Mouse (Mus musculus) right cerebral cortex, postnatal 4 days (tissue): ENCODE results near the gene Cbln4.

Experiments used
- DNase-seq: peaks from one replicate; pipeline ENCODE4 v3.0.0-alpha.2; 2022

Cbln4 gene

DNA sequence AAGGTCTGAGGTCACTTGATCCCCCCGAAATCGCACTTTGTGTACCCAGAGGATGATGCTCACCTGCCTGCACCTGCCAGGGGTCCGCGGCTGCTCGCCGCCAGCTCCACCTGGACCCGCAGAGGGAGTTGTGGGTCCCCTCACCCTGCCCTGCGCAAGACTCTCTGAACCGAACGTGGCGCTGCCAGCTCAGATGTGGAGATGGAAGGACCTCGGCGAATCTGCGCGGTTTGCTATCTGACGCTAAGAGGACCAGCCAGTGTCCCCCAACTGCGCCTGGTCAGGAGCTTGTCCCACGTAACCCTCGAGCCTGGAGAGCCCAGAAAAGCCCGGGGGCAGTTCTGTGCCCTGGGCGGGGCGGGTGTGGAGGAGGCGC lies at the start of gene Cbln4:
TSS of gene Cbln4 (minus strand) at position 232 of the 376 bp plus-strand sequence.
- DNase-seq, result peak; percentile 18

DNA sequence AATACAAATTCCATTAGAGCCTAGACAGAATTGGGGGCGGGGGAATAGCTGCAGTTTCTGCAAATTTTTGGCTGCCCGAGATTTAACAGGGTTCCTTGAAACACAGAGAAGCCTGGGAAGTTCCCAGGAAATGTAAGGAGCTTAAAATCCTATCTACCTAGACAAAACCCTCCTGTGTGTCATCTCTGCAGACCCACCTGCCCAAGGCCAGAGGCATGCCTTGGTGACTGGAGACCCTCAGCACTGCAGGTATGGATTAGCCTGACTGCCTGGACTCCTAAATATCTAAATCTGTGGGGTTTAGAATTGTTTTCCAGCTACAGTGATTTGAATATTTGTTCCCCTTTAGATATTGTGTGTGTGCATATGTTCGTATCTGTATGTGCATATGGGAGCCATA lies 35.3 kb upstream of the Cbln4 start:
- no peak for DNase-seq

DNA sequence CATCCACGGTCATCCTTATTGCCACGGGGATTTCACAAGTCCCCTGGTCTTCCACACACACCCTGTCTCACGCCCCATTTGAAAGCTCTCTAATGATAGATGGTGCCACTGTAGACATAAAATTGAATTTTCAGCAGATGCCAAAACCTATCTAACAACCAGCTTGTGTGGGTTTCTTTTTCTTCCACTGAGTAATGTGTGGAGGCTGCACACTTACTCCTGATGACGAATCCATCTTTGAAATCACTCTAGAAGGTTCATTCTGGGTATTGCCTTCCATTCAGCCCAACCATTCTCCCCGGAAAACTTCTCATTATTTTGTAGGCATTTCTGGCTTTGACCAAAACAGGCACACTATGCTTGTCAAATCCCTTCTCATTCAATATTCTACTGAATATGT lies 33.0 kb upstream of the Cbln4 start:
- no peak for DNase-seq

DNA sequence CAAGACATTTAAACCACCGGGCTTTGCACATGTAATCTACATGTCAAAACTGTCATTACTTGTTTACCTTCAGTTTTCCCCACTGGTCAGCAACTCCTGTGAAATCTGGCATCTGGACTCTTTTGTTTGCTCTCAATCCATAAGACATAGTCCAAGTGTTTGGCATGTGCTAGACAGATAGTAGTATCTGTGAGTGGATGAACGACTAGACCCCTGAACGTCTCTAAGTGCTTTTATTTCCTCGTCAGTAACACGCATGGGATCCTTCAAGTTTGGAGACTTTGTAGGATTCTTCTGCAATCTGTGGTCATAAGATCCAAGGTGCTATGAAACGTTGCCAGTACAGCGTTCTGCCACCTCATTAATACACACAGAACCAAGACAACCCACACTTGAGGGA lies 19.6 kb upstream of the Cbln4 start:
- no peak for DNase-seq

DNA sequence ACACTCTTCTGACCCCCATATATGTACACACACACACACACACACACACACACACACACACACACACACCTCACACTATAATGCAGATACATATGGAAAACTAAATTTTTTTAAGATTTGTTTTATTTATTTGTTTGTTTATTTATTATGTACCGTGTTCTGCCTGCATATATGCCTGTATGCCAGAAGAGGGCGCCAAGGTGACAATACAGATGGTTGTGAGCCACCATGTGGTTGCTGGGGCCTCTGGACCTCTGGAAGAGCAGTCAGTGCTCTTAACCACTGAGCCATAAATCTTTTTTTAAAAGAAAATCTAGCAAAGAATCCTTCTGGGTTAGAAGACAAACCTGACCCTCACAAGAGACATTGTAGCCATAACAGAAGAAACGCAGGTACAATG lies 16.5 kb upstream of the Cbln4 start:
- DNase-seq, result no peak

DNA sequence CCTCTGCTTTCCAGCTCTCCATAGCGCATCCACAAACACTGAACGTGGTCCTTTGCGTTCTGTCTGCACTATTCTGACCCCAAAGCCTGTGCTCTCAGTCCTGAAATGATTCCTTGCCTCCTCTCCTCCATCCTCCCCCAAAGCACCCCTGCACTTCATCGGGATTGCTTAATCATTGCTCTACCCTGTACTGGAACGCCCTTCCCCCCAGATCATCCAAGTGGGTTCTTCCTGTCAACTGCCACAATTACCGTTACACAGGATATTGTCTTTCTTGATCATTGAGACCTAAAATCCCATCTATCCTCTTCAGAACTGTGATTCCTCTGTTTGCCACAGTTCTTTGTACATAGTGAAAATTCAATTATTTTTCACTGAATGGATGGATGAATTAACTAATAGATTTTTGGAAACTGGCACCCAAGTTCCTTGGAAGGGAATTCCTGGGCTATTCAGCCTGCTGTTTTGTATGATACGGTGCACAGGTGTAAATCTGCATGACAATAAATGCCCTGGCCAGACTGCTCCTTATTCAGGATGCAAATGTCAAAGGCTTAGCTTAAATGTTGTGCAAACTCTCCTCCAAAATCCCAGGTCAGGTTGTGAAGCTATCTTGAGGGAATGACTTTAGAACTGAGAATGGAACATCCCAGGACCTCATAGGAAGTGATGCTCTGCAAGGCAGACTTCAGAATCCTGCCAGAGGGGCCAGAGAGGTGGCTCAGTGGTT lies 15.8 kb upstream of the Cbln4 start:
- DNase-seq, result no peak

DNA sequence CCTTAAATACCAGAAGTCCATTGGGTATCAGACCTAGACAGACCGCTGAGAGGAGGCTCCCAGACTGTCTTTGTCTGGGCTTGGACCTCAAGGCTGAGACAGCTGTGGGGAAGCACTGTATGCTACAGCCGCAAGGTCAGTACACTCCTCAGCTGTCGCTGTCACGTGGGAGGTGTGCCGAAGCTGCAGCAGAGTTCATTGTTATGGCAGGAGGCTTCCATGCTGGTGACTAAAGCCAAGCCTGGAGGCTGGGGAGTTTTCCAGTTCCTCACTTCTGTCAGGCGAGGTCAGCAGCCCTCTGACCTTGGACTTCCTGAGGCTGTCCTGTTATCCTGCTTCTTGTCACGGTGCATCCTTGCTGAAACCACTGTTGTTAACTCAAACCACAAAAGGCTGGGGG lies 2.7 kb upstream of the Cbln4 start:
- DNase-seq, result no peak

DNA sequence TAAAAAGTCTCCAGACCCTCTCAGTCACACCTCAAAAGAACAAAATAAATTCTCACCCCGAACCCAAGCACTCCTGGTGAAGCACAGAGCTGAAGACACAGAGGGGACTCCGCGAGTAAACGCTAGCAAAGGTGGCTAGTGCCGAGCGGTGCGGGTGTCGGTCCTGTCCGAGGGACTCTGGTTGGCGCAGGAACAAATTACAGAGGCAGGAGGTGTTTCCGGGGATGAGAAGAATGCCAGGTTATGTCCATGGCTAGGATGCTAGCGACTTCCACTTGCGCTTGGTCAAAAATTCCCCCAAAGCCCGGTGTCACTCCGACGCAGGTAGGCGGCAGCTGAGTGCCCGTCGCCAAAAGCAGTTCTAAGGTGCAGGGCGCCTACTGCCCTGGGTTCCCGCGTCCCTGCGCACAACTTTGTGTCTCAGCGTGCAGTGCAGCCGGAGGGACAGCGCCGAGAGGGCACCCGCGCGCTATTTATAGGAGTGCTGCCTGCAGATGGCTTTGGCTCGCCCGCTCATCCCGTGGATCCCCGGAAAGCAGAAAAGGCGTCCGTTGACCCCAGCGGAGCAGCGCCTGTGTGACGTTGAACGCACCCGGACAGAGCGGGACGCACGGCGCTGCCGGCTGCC lies 545 bp downstream of the Cbln4 start:
- DNase-seq, result peak; percentile 22

DNA sequence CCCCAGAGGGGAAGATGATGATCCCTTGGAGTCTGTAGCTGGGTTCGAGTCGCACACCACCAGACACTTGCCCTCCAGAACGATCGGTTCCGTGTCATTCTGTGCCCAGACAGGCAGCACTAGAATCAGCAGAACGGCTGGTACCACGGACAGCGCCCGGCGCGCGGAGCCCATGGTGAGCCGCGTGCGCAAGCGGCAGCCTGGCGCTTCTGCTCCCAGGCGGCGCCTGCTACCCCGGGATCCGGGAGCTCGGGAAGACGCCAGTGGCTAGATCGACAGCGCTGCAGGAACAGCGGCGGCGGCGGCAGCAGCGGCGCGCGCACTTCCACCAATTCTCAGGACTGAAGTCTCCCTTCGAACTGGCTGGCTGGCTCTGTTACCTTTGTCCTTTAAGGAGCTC lies 1.1 kb downstream of the Cbln4 start:
- DNase-seq, result peak; percentile 70

DNA sequence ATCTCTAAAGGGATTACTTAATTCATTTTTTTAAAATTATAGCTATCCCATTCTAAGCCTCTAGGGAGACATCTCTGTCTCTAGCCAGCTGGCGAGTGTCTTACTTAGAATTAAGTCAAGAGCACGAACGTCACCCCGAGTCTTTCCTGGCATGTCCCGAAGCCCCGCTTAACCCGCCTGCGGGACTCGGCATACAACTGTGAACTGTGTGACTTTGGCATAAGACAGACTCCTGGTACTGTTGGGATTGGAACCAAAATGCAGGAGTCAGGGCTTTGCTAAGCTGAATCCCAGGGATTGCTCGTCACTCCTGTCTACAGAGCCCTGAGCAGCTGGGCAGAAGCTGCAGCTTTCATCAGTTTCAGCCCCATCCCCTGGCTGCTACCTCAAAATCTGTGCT lies 2.4 kb downstream of the Cbln4 start:
- DNase-seq, result no peak

DNA sequence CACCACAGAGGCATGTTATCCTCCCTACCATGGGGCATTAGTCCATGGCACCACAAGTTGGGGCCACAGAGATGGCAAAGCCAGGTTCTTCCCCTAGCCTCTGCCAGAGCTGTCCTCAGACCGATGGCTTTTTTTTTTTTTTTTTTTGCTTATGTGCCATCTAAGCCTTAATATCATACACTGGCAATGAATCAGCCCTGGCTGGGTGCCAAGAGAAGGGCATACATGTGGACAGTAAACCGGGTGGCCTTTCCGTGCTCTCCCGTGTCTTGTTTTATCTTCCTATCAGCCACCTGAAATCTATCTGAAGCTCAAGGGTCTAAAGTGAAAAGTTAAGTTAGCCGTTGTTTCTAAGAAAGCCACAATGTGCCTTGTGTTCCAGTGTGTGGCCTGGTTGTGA lies 3.7 kb downstream of the Cbln4 start:
- no peak for DNase-seq

DNA sequence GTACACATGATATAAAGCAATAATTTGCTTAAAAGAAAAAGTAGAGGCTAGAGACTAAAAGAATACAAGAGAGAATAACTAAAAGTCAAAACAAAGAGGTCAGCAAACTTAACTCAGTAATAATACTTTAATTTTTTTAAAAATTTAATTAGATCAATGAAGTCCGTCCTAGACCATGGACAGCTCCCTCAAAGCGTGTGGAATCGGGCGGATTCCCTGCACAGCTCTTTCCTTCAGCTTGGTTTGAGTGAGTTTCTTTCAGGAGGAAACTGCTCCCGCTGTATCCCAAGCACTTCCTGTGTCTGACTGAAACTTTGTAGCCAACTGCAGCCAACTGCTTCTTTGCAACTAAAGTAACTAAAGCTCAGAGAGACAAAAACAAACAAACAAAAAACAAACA lies 9.0 kb downstream of the Cbln4 start:
- DNase-seq, result no peak

DNA sequence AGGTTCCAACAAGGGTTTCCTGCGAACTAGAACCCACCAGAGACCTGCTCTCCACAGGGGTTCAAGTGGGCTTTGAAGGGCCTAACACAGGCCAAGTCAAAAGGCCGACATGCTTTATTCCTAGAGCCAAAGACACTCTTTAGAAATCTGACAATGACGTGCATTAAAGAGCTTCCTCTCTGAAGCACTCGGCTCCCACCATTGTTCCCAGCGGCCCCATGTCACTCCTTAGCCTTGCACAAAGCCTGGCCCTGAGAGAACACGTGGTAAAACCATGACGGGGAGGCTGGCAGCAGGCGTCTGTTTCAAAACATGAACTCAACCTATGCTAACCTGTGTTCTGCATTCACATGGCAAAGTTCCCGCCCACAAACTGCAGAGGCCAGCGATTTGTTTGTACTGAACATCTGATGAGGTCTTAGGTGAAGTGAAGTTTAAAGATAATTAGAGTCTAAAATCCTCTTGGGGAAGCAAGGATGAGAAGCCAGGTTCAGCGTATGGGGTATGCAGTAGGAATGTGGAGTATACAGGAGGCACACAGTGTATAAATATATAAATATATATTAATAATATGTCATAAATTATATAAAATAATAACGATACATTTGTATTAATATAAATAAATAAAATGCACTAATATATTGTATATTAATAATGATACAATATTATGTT lies 17.7 kb downstream of the Cbln4 start:
- DNase-seq, result no peak

DNA sequence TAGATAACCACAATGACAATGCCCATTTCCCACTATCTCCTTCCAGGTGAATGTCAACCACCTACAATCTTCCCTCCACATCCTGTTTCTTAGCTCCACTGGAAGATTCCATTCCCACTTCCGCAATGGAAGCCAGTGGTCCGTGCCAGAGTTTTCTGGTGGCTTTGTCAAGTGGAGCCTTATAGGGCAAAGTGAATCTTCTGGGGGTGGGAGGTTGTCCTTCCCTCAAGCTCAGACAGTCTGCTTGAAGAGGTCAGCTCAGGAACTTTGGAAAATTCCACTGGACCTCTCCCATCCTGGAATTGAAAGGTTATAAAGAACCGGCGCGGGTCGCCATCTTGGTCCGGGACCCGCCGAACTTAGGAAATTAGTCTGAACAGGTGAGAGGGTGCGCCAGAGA lies 36.5 kb downstream of the Cbln4 start:
- DNase-seq, result no peak

DNA sequence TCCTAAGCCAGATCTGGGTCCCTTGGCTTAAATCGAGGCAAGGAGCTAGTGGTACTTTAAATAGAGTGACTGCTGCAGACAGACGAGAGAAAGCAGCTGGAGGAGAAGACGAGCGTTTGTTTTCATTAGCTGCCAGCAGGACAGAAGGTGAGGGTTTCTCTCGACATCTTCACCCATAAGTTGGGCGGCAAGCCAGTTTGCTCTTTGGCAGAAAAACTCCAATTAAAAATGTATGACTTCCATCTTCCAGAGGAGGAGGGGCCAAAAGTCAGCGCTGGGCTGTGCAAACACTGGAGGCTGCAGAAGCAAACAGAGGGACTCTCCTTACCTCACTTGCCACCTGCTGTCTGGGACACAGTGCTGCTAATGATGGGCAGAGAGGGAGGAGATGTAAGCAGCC lies 37.3 kb downstream of the Cbln4 start:
- peak; percentile 60 for DNase-seq

DNA sequence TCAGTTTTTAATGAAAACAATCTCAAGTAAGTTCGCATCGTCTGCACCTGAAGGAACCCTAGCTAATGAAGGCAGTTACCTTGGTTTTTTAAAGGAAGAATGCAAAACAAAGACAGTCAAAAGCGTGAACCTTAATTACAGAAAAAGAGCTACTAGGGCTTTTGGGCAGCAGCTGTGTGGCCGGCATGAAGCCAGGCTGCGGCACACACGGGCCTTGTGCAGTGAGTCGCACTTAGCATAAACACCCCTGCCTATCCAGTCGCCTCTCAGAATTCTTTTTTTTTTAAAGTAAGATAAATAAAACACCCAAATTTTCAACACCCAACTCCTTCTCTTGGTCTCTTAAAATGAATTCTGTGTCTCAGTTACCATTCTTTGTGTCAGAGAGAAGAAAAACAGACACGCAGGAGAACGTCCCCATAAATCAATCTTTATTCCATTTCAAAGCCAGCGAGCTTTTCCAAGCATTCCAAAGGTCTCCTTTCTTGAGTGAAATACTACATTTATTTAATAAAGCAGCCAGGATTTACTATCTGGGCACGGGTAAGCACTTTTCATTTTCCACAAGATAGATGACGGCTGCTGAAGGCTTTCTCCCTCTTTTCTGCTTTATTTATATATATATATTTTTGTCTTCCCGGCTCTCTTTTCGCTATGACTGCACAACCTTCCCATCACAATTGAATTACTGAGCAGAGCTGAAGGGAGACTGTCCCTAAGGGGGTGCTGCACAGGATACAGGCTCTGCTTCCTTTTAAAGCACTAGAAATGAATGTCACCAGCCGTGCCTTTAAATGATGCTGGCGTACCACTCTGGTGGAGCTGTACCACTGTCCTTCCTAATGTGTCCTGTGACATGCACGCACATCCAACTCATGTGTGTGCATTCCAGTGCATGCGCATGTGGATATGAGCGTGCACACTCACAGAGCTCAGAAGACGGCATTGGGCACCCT lies 39.0 kb downstream of the Cbln4 start:
- DNase-seq, result no peak

DNA sequence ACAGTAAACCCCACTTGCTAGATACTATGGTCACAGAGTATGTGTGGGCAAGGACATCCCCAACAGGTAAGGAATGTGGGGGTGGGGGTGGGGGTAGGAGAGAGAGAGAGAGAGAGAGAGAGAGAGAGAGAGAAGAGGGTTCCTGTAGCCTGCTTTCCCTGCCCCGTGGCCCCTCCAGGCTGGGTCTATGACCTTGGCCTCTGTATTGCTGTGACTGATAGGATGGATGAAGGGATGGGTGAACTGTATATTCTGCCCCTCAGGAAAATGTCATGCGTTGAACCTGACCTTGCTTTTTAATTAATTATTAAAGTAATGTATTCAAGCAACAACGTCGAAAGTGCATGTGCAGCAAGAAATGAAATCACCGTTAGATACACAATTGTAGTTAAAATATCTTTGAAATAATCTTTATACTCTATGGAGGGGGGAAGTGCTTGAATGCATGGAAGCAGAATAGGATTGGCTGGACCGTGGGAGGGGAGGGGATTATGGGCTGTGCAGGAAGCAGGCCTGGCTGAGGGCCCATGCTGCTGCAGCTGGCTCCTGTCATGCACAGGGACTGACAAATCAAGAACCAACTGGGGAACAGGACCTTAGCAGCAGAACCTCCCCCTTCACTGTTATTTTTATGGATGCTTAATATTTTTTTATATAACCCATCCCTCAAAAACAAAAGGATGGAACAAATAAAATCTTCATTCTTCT lies 46.1 kb downstream of the Cbln4 start:
- no peak for DNase-seq

DNA sequence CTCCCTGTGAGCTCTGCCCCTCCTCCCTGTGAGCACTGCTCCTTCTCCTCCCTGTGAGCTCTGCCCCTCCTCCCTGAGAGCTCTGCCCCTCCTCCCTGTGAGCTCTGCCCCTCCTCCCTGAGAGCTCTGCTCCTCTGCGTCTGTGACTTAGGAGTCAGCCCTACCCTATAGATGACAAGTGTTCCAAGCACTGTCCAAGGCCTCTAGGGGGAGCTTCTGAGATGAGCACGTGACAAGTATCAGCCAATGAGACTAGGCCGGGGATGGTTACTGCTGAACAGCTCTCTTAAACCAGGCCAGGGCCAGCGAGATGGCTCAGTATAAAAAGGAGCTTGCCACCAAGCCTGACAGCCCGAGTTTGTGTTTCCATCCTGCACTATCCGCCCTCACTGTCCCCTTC lies 48.4 kb downstream of the Cbln4 start:
- DNase-seq, result no peak

DNA sequence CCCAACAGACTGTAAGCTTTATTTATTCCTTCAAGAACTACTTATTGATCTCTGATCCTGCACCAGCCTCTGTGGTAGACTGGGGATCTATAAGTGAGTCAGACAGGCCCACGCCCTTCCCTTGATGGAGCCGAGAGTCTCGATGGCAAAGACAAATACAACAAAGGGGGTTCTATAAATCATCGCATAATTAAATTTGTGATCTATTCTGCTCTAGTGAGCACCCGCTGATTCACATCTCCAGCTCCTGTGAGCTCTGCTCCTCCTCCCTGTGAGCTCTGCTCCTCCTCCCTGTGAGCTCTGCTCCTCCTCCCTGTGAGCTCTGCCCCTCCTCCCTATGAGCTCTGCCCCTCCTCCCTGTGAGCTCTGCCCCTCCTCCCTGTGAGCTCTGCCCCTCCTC lies 49.0 kb downstream of the Cbln4 start:
- DNase-seq, result no peak

DNA sequence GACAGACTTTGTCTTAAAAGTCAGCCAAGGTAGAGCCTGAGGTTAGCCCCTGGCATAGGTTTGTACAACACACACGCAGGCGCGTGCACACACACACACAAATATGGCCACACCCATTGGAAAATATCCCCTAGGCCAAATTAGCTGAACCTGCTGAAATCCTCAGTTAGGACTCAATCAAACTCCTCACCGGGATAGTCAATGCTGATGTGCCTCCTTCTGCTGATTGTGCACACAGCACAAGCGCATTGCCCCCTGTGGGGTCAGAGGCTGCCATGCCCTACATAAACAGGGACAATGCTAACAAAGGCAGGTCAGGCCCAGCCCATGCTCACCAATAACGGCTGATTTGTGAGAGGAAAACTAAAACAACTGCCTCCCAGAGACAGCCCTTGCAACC lies 56.6 kb downstream of the Cbln4 start:
- DNase-seq, result no peak
